Mouse (Mus musculus) E14TG2a.4 (cell line): ENCODE data around the gene Rffl.
A peak's percentile ranks its signal among the peaks of the same experiment; 100 is the strongest.
"Not testable (repeated sequence)": the region's sequence is repeated elsewhere in the genome, so short reads cannot be mapped to it uniquely, and the experiment has no call there.

ENCODE experiments used
- H3K27me3 ChIP-seq: 2 replicates; pipeline ENCODE4 v1.6.1; 2014; ENCODE audit warnings: low read length, control low read depth; ENCODE audit not compliant: insufficient read depth
- H3K36me3 ChIP-seq: 2 replicates; pipeline ENCODE4 v1.6.1; 2014; ENCODE audit warnings: low read length, control low read depth; ENCODE audit not compliant: insufficient read depth
- H3K4me1 ChIP-seq: replicated peaks from 2 replicates; pipeline ENCODE4 v1.6.1; 2014; ENCODE audit warnings: low read depth, low read length, control low read depth
- H3K4me3 ChIP-seq: replicated peaks from 2 replicates; pipeline ENCODE4 v1.5.1; 2014; ENCODE audit warnings: mild to moderate bottlenecking, low read length
- H3K9me3 ChIP-seq: 2 replicates; pipeline ENCODE4 v1.6.1; 2014; ENCODE audit warnings: low read length, control low read depth
- CTCF ChIP-seq: conservative IDR thresholded peaks from 2 replicates; pipeline ENCODE4 v1.5.1; 2014; ENCODE audit warnings: low read length
- NANOG ChIP-seq: IDR thresholded peaks from 2 replicates; pipeline ENCODE4 v1.6.1; 2014; ENCODE audit warnings: borderline replicate concordance, low read length, mixed read lengths
- POU5F1 ChIP-seq: IDR thresholded peaks from 2 replicates; pipeline ENCODE4 v1.6.1; 2014; ENCODE audit warnings: low read length, borderline replicate concordance

The Rffl gene

DNA sequence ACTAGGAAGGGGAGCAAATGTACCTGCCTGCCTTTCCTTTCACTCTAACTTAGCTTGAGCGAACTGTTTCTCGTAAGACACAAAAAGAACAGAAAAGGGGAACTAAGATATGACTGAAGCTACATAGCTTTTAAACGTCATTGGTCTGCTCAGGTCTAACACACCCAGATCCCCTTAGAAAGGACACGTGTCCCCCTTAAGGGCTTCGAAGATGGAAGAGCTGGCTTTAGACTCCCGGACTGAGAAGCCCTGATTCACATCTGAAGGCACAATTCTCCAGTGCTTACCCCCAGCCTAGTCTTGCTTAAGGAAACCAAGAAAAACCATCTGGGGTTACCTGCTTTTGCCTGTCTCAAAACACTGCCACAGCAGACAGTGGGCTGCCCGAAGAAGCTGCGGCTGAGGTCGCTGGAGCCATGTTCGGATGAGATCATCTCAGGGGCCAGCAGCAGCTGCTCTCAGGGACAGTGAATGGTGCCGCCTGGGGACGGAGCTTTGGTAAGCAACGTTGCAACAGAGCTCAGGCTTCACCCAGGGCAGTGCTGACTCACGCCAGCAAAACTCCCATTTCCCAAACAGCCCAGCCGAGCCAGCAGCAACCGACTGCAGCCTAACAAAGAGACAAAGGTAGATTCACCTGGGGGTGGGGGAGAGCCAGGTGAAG, 25.5 kb downstream of the Rffl start:
- no peaks in the 10 kb centered on the region for H3K9me3 ChIP-seq
- TF ChIP-seq CTCF (no peak), POU5F1 (no peak), NANOG (no peak)
- peak overlapping the region; percentile 62 for H3K4me3 ChIP-seq
- H3K4me1 ChIP-seq = peaks cover 63% of the 10 kb centered on the region
- peaks cover 8% of the 10 kb centered on the region for H3K27me3 ChIP-seq
- H3K36me3 ChIP-seq = no peaks in the 10 kb centered on the region

DNA sequence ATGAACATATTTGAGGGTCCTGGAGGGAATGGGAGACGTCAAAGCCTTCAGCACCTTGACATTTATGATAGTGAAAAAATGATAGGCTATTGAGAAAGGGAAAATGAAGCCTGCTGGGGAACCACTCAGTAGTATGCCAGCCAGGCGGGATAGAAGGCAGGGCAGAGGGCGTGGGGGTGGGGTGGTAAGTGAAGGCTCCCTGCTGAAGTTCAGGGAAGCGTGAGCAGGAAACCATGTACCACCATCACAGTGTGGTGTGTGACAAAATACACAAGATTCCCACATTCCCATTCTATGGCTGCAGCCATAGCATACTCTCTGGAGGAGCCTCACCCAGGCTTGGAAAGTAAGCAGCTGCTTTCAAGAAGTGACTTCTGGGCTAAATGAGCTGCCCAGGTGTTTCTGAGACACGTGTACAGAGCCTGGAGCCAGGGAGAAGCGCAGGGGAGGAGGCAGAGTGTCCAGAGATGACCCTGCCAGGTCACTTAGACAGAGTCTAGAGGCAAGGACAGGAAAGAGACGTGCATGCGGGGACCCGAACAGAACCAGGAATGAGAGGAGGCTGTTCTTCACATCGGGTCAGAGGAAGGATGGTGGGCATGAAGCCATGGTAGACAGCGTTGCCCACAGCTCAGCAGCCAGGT, 26.1 kb downstream of the Rffl start:
- H3K36me3 ChIP-seq = no peaks in the 10 kb centered on the region
- peak overlapping the region; percentile 62 for H3K4me3 ChIP-seq
- H3K9me3 ChIP-seq = no peaks in the 10 kb centered on the region
- peaks cover 8% of the 10 kb centered on the region for H3K27me3 ChIP-seq
- TF ChIP-seq POU5F1 = no peak
- TF ChIP-seq CTCF = no peak
- TF ChIP-seq NANOG = no peak
- peaks cover 62% of the 10 kb centered on the region for H3K4me1 ChIP-seq

DNA sequence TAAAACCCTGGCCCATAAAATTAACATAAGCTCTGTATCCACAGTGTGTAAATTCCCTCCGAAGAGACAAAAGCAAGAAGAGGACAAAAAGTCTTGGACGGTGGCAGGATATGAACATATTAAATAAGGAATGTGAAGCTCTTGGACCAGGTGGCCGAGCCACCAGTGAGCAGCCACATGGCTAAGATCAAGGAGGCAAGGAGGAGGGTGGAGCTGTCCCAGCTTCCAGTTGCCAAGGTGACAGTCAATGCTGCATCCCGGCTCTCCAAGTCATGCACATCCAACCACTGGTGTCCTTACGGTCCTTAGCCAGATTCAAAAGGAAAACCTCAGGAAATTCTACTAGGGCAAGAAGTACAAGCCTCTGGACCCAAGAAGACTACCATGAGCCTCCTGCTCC, 32.5 kb downstream of the Rffl start:
- Histone ChIP-seq H3K9me3 (no peaks in the 10 kb centered on the region), H3K4me3 (no peak overlapping the region), H3K27me3 (0 out of 2 replicates have a peak, but pooled peaks cover 3% of the 10 kb centered on the region), H3K36me3 (peaks cover 2% of the 10 kb centered on the region; the same call in 1 of the 2 replicates), H3K4me1 (peaks cover 64% of the 10 kb centered on the region)
- no peak for TF ChIP-seq NANOG
- TF ChIP-seq CTCF = no peak
- no peak for TF ChIP-seq POU5F1

DNA sequence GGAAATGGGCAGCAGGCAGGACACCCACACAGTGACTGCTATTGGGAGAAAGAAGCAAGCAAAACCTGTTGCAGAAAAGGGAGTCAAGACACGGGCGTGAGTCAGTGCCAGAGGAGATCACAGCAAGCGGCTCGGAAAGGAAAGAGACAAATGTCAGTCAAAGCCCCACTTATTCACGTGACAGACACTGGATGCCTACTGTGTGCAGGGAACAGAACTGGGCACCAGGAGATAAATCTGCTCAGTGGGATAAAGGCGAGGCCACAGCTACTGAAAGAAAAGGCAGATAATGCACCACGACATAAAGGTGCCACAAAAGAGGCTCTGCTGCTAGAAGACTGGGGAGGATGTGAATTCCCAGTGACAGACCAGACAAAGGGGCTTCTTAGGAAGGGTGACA, 33.2 kb downstream of the Rffl start:
- Histone ChIP-seq H3K27me3 (no peaks in the 10 kb centered on the region), H3K4me1 (peaks cover 67% of the 10 kb centered on the region), H3K9me3 (no peaks in the 10 kb centered on the region), H3K36me3 (peaks cover 2% of the 10 kb centered on the region; the same call in 1 of the 2 replicates), H3K4me3 (no peak overlapping the region)
- no peak for TF ChIP-seq NANOG
- no peak for TF ChIP-seq CTCF
- no peak for TF ChIP-seq POU5F1

DNA sequence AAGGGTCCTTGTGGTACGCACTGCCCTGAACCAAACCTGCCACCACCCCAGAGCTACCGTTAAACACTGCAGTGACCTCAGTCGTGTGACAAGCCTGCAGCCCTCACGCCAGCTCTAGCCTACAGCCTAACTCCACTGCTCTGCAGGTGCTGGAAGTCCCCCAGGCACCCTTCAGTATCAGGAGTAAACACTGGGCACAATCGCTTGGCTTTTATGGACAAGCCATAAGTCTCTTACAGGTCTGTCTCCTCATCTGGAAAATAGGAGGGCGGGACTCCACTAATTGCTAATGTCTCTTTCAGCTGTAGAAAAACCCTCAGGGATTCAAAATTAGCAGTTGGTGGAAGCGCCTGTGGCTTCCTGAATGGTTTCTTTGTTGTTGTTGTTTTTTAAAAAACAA, 33.8 kb downstream of the Rffl start:
- Histone ChIP-seq H3K4me3 (no peak overlapping the region), H3K9me3 (no peaks in the 10 kb centered on the region), H3K36me3 (peaks cover 2% of the 10 kb centered on the region; the same call in 1 of the 2 replicates), H3K4me1 (peaks cover 68% of the 10 kb centered on the region), H3K27me3 (no peaks in the 10 kb centered on the region)
- TF ChIP-seq CTCF (no peak), NANOG (no peak), POU5F1 (no peak)

DNA sequence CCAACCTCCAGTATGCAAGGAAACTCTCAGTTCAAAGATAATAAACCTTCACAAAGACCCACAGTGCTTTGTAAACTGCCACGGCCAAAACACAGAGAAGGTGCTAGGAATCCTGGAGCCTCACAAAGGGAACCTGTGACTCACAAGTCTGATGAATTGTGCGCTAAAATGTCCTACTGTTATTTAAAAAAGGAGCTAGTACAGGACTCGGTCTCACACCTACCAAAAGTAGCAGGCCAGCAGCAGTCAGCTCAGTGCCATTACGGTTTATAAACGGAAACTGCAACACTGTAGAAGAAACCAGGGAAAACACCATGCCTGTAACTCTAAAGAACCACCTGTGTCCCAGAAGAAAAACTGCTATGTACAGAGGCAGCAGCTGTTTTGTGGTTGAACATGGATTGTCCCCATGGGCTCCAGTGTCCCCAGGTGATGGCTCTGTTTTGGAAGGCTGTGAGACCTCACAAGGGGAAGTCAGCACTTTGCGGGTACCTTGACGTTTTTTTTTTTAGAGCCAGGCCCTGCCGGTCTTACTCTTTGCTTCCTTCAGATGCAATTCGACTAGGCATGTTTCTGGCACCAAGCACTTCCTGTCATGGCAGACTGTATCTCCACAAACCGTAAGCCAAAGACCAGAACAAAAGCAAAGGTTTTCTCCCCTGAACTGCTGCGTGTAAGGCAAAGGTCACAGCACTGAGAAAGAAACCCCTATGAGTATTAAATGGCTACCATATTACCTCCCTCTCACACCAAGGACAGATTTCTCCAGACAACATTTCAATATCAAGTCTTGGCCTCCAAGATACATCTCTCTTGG, 35.2 kb downstream of the Rffl start:
- Histone ChIP-seq H3K27me3 (no peaks in the 10 kb centered on the region), H3K9me3 (no peaks in the 10 kb centered on the region), H3K4me1 (peaks cover 68% of the 10 kb centered on the region), H3K36me3 (peaks cover 2% of the 10 kb centered on the region; the same call in 1 of the 2 replicates), H3K4me3 (no peak overlapping the region)
- TF ChIP-seq NANOG = peak; percentile 18; the same call in 1 of the 2 replicates
- no peak for TF ChIP-seq POU5F1

DNA sequence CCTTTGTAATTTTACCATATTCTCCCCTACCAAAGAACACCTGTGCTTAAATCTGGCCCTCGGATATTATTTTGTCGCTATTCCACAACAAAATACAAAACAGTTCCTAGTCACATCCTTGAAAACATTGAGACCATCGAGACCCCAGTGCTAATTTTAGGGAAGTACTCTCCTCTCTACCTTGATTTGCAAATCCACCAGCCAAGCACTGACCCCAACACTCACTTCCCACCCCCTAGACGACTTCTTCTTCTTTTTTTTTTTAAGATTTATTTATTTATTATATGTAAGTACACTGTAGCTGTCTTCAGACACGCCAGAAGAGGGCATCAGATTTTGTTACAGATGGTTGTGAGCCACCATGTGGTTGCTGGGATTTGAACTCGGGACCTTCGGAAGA, 36.7 kb downstream of the Rffl start:
- H3K4me1 ChIP-seq = peaks cover 69% of the 10 kb centered on the region
- not testable (repeated sequence) for H3K36me3 ChIP-seq, H3K27me3 ChIP-seq, H3K9me3 ChIP-seq, H3K4me3 ChIP-seq

DNA sequence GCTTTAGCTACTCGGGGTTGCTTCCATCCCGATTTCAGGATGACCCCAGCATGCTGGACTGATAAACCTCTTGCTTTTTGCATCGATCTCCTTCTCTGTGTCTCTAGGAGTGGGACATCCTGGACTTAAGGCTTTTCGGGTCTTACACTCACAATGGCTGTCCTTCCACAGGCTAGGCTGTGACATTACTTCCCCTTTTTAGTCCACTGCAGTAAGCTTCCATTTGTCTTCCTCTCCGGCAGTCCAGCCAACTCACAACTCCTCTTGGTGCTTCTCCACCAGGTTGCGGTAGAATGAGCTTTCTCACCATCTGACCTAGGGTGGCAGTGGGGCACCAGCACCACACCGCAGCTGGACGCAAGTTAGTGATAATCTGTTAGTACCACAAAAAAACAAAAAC, 37.1 kb downstream of the Rffl start:
- TF ChIP-seq POU5F1 (no peak), NANOG (no peak), CTCF (no peak)
- peaks cover 72% of the 10 kb centered on the region for H3K4me1 ChIP-seq
- H3K36me3 ChIP-seq = peaks cover 2% of the 10 kb centered on the region; the same call in 1 of the 2 replicates
- H3K27me3 ChIP-seq = no peaks in the 10 kb centered on the region
- no peaks in the 10 kb centered on the region for H3K9me3 ChIP-seq
- no peak overlapping the region for H3K4me3 ChIP-seq

DNA sequence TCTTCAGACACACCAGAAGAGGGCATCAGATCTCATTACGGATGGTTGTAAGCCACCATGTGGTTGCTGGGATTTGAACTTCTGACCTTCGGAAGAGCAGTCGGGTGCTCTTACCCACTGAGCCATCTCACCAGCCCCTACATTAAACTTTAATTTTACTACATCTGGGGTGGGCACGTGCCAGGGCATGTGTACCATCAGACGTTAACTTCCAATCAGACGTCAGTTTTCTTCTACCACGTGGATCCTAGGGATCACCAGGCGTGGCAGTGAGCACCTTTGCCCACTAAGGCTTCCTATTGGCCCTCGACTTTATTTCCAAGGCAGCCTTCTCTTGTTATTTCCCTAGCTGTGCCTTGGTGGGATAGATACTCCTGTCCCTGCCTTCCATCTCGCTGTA, 38.6 kb downstream of the Rffl start:
- not testable (repeated sequence) for H3K27me3 ChIP-seq, H3K9me3 ChIP-seq, H3K36me3 ChIP-seq, H3K4me3 ChIP-seq
- peaks cover 68% of the 10 kb centered on the region for H3K4me1 ChIP-seq
